Mouse (Mus musculus) CH12.LX (cell line): ENCODE measurements around the gene Tnk1.

Experiments used
- EP300 ChIP-seq: IDR thresholded peaks from 2 replicates; pipeline ENCODE4 v1.6.1; 2011; ENCODE audit warnings: low read length, improper control_type of control experiment
- GABPA ChIP-seq: IDR thresholded peaks from 2 replicates; pipeline ENCODE4 v1.6.1; 2012; ENCODE audit warnings: low read depth, low read length, improper control_type of control experiment, inconsistent platforms; ENCODE audit not compliant: insufficient replicate concordance
- HCFC1 ChIP-seq: IDR thresholded peaks from 2 replicates; pipeline ENCODE4 v1.6.1; 2012; ENCODE audit warnings: low read depth, mild to moderate bottlenecking, inconsistent platforms, low read length, improper control_type of control experiment
- MAZ ChIP-seq: IDR thresholded peaks from 2 replicates; pipeline ENCODE4 v1.6.1; 2012; ENCODE audit warnings: low read depth, mild to moderate bottlenecking, inconsistent platforms, low read length, improper control_type of control experiment, moderate library complexity
- POLR2A ChIP-seq: IDR thresholded peaks from 2 replicates; pipeline ENCODE4 v1.6.1; 2011; ENCODE audit warnings: low read depth, mild to moderate bottlenecking, improper control_type of control experiment, low read length

GRCm38 (mm10) chr11:69879711-69880110, 21.2 kb upstream of the Tnk1 start:
- no peak for TF ChIP-seq MAZ
- TF ChIP-seq GABPA, result no peak
- TF ChIP-seq HCFC1, result no peak
- TF ChIP-seq POLR2A, result no peak
- TF ChIP-seq EP300, result no peak
